Mouse (Mus musculus) heart, adult 9 months (tissue): ENCODE measurements around the gene Olfr1000.
"Not testable (repeated sequence)": the region's sequence is repeated elsewhere in the genome, so short reads cannot be mapped to it uniquely, and the experiment has no call there.

Experiments
- DNase-seq, 2 experiments: peaks; one replicate each; pipeline ENCODE4 v3.0.0; 2022; ENCODE audit warnings: low spot score in 2 of 2

Gene Olfr1000

DNA sequence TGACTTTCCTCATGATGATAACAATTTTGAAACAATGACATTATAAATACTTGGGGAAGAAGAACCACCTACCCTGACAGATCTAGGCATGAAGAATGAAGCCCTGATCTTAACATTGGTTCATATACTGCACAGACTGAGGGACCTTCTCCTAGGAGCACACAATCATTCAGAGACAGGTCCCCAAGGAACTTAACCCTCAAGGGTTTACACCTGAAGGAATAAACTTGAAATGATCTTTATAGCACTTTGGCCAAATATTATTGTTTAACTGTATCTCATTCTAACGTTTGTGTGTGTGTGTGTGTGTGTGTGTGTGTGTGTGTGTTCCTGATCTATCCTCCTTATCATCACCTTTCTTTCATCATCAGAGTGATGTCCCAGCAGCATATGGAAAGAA lies at the start of gene Olfr1000:
Olfr1000 (minus strand) TSS at position 101 of the 400 bp plus-strand sequence.
- DNase-seq: no peak

DNA sequence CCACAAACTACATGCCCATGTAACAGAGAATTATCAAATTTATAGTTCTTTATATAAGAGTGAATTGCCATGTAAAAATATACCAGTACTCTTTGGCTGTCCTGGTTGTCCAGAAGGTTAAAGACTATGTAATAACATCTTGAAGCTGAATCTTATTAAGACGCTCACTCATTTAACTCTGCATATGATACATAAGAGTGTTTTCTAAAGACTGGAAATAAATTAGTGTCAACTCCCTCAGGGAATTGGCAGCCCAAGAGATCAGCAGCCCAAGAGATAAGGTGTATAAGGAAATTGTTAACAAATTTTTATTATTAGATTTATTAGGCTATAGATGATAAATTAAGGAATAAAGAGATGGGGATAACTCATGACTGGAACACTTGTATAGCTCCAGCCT lies 38.9 kb upstream of the Olfr1000 start, which contains the start of gene Olfr1002:
Olfr1002 (minus strand) TSS at position 101 of the 400 bp plus-strand sequence.
- DNase-seq: no peak

- DNase-seq: not testable (repeated sequence)
Measured at GRCm38 (mm10) chr2:85588648-85589047, 23.1 kb downstream of the Olfr1000 start, which contains the start of gene Olfr998. Gene Olfr998, plus strand, starts transcription at chr2:85588948.

DNA sequence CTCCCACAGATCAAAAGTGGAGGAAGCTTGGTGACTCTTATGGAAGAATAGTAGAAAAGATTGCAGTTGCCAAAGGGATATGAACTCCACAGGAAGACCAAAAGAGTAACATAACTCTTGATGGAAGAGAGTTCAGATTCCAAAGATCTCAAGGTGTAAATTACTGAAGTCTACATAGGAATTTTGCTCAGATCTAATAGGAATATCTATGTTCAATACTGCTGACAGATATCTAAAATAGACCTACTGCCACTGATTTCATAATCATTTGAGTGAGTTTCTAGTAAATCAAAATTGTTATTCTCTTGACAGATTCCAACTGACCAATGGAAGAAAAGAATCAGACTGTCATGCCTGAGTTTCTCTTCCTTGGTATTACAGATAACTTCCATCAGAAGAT lies 32.8 kb downstream of the Olfr1000 start, which contains the start of gene Olfr996:
Olfr996 (plus strand) TSS at position 301 of the 400 bp plus-strand sequence.
- DNase-seq: no peak

DNA sequence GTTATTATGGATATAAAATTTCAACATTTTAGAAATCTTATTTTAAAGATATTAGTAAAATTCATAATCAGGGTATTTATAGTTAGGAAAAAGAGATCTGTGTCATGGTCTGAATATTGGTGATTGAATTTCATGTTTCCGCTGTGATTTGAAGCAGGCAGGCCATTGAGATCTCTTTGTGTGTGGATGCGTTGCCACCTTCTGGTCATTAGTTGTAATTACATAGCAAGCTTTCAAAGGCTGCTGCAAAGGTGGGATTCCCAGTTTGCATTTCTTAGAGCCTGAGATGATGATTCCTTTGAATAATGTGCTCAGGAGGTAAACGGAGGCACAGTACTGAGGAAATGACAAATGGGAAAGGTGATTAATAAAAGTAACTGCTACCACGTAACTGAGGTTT lies 50.5 kb downstream of the Olfr1000 start:
- DNase-seq: peak in 1 of 2 experiments; percentile 34

DNA sequence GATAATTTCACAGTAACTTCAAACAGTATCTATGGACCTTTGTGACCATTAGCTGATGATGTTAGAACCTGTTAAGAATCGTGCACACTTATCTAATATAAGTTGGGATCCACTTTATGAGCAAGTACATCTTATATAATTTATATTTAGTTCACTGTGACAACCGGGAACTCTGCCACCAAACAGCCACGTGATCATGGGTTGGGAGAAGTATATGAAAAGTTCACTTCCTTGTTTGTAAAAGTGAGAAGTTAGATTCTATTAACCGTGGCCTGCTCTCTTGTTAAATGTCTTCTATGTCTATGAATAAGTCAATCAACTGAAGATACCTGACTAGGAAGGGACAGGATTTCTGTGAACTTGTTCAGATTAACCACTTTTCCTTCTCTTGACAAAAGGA lies 51.5 kb downstream of the Olfr1000 start:
- DNase-seq: no peak
